Mouse (Mus musculus): ENCODE results near the gene Lhx6.

GRCm38 (mm10) chr2:36136300-36136941 is 31.2 kb upstream of the Lhx6 start, which contains the start of the genes Mrrf and Rbm18:
- no peak for TF ChIP-seq CTCF (conservative IDR thresholded peaks at IDR 0.05; ENCODE audit: low read length)
- no peak for TF ChIP-seq NANOG (IDR thresholded peaks at IDR 0.05; ENCODE audit: borderline replicate concordance, low read length)

All from E14TG2a.4 (cell line).